Mouse (Mus musculus) lung, embryonic 16.5 days (tissue): ENCODE data around the gene Trim38. TPM values are rescaled to one million over a fixed set of nuclear protein-coding genes. Genes with fewer than 3 reads are reported as not detected.

Experiments
- ATAC-seq: fragments of 200-750 bp; cut with Nextera tagmentation; 2 replicates; pipeline ENCODE4 v1.8.0; 2017; ENCODE audit warnings: low read depth, mild to moderate bottlenecking, moderate library complexity
- H3K27ac ChIP-seq: fragments of 300-500 bp; sonication (generic); 2 replicates; pipeline ENCODE4 v1.5.1; 2014; ENCODE audit warnings: mild to moderate bottlenecking, control low read depth, low read length
- H3K27me3 ChIP-seq: fragments of 300-500 bp; sonication (generic); 2 replicates; pipeline ENCODE4 v1.6.1; 2014; ENCODE audit warnings: low read depth, low read length, mixed read lengths; ENCODE audit not compliant: control insufficient read depth, insufficient read depth
- H3K36me3 ChIP-seq: fragments of 300-500 bp; sonication (generic); 2 replicates; pipeline ENCODE4 v1.6.1; 2014; ENCODE audit warnings: low read length; ENCODE audit not compliant: control insufficient read depth, insufficient read depth
- H3K4me1 ChIP-seq: fragments of 300-500 bp; sonication (generic); replicated peaks from 2 replicates; pipeline ENCODE4 v1.6.1; 2014; ENCODE audit warnings: low read length, mixed read lengths; ENCODE audit not compliant: control insufficient read depth, insufficient read depth
- H3K4me2 ChIP-seq: fragments of 300-500 bp; sonication (generic); 2 replicates; pipeline ENCODE4 v1.6.1; 2014; ENCODE audit warnings: low read depth, low read length, control low read depth
- H3K4me3 ChIP-seq: fragments of 300-500 bp; sonication (generic); 2 replicates; pipeline ENCODE4 v1.5.1; 2014; ENCODE audit warnings: mild to moderate bottlenecking, low read length, control low read depth
- H3K9ac ChIP-seq: fragments of 300-500 bp; sonication (generic); 2 replicates; pipeline ENCODE4 v1.6.1; 2014; ENCODE audit warnings: low read length, control low read depth
- H3K9me3 ChIP-seq: fragments of 300-500 bp; sonication (generic); 2 replicates; pipeline ENCODE4 v1.6.1; 2016; ENCODE audit warnings: low read length; ENCODE audit not compliant: control insufficient read depth
- WGBS: fragments of 180-500 bp; shearing (Covaris S2); extraction: QIAGEN DNeasy Blood & Tissue Kit; methylation state at CpG from one replicate; pipeline ENCODE4 v1.1.7; 2014; 5-methylcytosine and 5-hydroxymethylcytosine counted together
- microRNA-seq: library from miRNA; unstranded; fragments of <30 nt; microRNA quantifications from one replicate; pipeline ENCODE4, GENCODE M21; 2016
- polyA plus RNA-seq: library from polyadenylated mRNA; unstranded; fragments of >200 nt; fragmentation: Nextera tagmentation; extraction: Ambion mirVana; gene quantifications from 2 replicates; pipeline ENCODE4 v1.2.1, GENCODE M21; 2015

Trim38 gene
- polyA plus RNA-seq, 1 experiment from 2014 or later = not detected

DNA sequence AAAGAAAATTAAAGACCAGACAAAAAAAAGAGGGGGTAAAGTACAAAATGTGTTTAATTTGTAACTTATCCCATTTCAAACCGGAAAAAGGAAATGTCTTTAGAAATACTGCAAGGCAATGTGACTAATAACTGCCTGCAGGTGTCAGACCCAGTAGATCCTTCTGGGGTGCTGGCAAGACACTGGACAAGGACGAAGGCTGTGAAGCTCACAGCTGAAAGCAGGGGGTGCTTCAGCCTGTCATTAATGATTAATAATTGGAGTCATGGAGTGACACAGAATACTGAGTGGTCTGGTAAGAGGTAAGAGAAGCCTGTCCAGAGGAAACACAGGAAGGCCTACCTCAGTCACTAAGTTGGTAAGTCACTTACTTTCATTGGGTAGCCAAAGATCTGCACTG, 69.6 kb downstream of the Trim38 start, which contains the start of gene Slc17a3:
Slc17a3 (plus strand) TSS at position 127 of the 400 bp plus-strand sequence.
- H3K4me1 ChIP-seq = no peaks in the 10 kb centered on the region
- 69% methylated on average over 2 of the region's 2 CpGs for whole genome bisulfite sequencing
- no peak within 1 kb of the TSS for H3K9ac ChIP-seq
- H3K9me3 ChIP-seq = no peaks in the 10 kb centered on the region
- H3K36me3 ChIP-seq = no peaks in the 10 kb centered on the region
- H3K4me3 ChIP-seq = no peak within 1 kb of the TSS
- no peak for ATAC-seq
- H3K4me2 ChIP-seq = no peak within 1 kb of the TSS
- H3K27me3 ChIP-seq = no peaks in the 10 kb centered on the region
- H3K27ac ChIP-seq = no peak within 1 kb of the TSS

Small RNA genes lying within 50 kb of the gene (microRNA-seq; reads per million reads assigned to microRNA genes)
- gene Gm44314 (not detected), gene Gm44484 (not detected)

Other genes starting within 250 kb of the Trim38 start
- 4.3 and 8.4 TPM in 2 replicates for gene Hist1h4h, start 238.9 kb upstream of the Trim38 start, polyA plus RNA-seq
- gene Hist1h2af, start 236.0 kb upstream of the Trim38 start, polyA plus RNA-seq = 7.1 and 8.0 TPM in 2 replicates
- gene Hist1h3g, start 234.5 kb upstream of the Trim38 start, polyA plus RNA-seq = 5.6 and 6.2 TPM in 2 replicates
- gene Hist1h2bh, start 226.5 kb upstream of the Trim38 start, polyA plus RNA-seq = 1.3 and 2.0 TPM in 2 replicates
- gene Hist1h3f, start 225.9 kb upstream of the Trim38 start, polyA plus RNA-seq = 0.49 and 0.93 TPM in 2 replicates
- gene Hist1h4f, start 218.3 kb upstream of the Trim38 start, polyA plus RNA-seq = 0.78 and 2.4 TPM in 2 replicates
- 0.58 and 0.79 TPM in 2 replicates for gene Hist1h1d, start 216.7 kb upstream of the Trim38 start, polyA plus RNA-seq
- gene Hist1h3e, start 207.5 kb upstream of the Trim38 start, polyA plus RNA-seq = 4.9 and 7.8 TPM in 2 replicates
- 71.9 and 83.6 TPM in 2 replicates for gene Hist1h2ae, start 198.7 kb upstream of the Trim38 start, polyA plus RNA-seq
- gene Hist1h2bg, start 198.5 kb upstream of the Trim38 start, polyA plus RNA-seq = 13.6 and 15.8 TPM in 2 replicates
- gene Hist1h2bf, start 195.7 kb upstream of the Trim38 start, polyA plus RNA-seq = 4.8 and 6.8 TPM in 2 replicates
- 2.9 and 3.4 TPM in 2 replicates for gene Hist1h2ad, start 195.5 kb upstream of the Trim38 start, polyA plus RNA-seq
- 7.4 and 9.5 TPM in 2 replicates for gene Hist1h3d, start 194.2 kb upstream of the Trim38 start, polyA plus RNA-seq
- gene Hist1h4d, start 188.3 kb upstream of the Trim38 start, polyA plus RNA-seq = 130 and 135 TPM in 2 replicates
- gene Hist1h2be, start 148.8 kb upstream of the Trim38 start, polyA plus RNA-seq = 3.3 and 3.4 TPM in 2 replicates
- gene Hist1h1e, start 147.4 kb upstream of the Trim38 start, polyA plus RNA-seq = 20.3 and 21.3 TPM in 2 replicates
- 2.2 and 2.3 TPM in 2 replicates for gene Hist1h2ac, start 86.0 kb upstream of the Trim38 start, polyA plus RNA-seq
- gene Hist1h2bc, start 85.7 kb upstream of the Trim38 start, polyA plus RNA-seq = 66.1 and 72.9 TPM in 2 replicates
- 0.16 and 0.48 TPM in 2 replicates for gene Hist1h1t, start 74.1 kb upstream of the Trim38 start, polyA plus RNA-seq
- gene Hist1h4c, start 71.5 kb upstream of the Trim38 start, polyA plus RNA-seq = 6.2 and 6.6 TPM in 2 replicates
- gene Hfe, start 59.1 kb upstream of the Trim38 start, polyA plus RNA-seq = 11.2 and 13.7 TPM in 2 replicates
- 36.9 and 37.8 TPM in 2 replicates for gene Hist1h1c, start 31.1 kb upstream of the Trim38 start, polyA plus RNA-seq
- 5.9 and 9.7 TPM in 2 replicates for gene Hist1h3c, start 24.3 kb upstream of the Trim38 start, polyA plus RNA-seq
- gene Hist1h2bb, start 23.2 kb upstream of the Trim38 start, polyA plus RNA-seq = 4.0 and 4.9 TPM in 2 replicates
- gene Hist1h2ab, start 18.8 kb upstream of the Trim38 start, polyA plus RNA-seq = 33.4 and 44.6 TPM in 2 replicates
- gene Hist1h3b, start 17.6 kb upstream of the Trim38 start, polyA plus RNA-seq = 13.3 and 14.0 TPM in 2 replicates
- 5.1 and 6.6 TPM in 2 replicates for gene Hist1h4b, start 12.9 kb upstream of the Trim38 start, polyA plus RNA-seq
- gene Hist1h4a, start 8.7 kb upstream of the Trim38 start, polyA plus RNA-seq = 1.2 TPM in 1 of 2 replicates, not detected in the other
- gene Hist1h3a, start 7.5 kb upstream of the Trim38 start, polyA plus RNA-seq = 4.2 and 5.5 TPM in 2 replicates
- gene Hist1h1a, start 6.2 kb upstream of the Trim38 start, polyA plus RNA-seq = 2.1 and 4.3 TPM in 2 replicates
- gene Slc17a2, start 37.1 kb downstream of the Trim38 start, polyA plus RNA-seq = not detected in 2 replicates
- not detected in 2 replicates for gene Slc17a3, start 69.5 kb downstream of the Trim38 start, polyA plus RNA-seq
- not detected in 2 replicates for gene Slc17a1, start 97.8 kb downstream of the Trim38 start, polyA plus RNA-seq
- gene Slc17a4, start 145.1 kb downstream of the Trim38 start, polyA plus RNA-seq = not detected in 2 replicates
- gene Hist1h2ba, start 164.2 kb downstream of the Trim38 start, polyA plus RNA-seq = not detected in 2 replicates
- gene Hist1h2aa, start 164.5 kb downstream of the Trim38 start, polyA plus RNA-seq = not detected in 2 replicates
- gene Scgn, start 221.3 kb downstream of the Trim38 start, polyA plus RNA-seq = not detected in 2 replicates